Mouse (Mus musculus) kidney, adult 18-20 months (tissue): ENCODE measurements around the gene Cfap45.

ENCODE experiments used
- DNase-seq: peaks from one replicate; pipeline ENCODE4 v3.0.0; 2021

The Cfap45 gene

GRCm38 (mm10) chr1:172522524-172522923 lies 1.9 kb downstream of the Cfap45 start:
- DNase-seq, result no peak

- DNase-seq, result no peak
These were observed 3.1 kb downstream of the Cfap45 start for GRCm38 (mm10) chr1:172523699-172524101.

GRCm38 (mm10) chr1:172525027-172525764 lies 4.6 kb downstream of the Cfap45 start:
- DNase-seq, result no peak

GRCm38 (mm10) chr1:172525971-172526370 lies 5.4 kb downstream of the Cfap45 start:
- no peak for DNase-seq

GRCm38 (mm10) chr1:172526380-172527081 lies 5.9 kb downstream of the Cfap45 start:
- DNase-seq, result no peak

GRCm38 (mm10) chr1:172527431-172527830 lies 6.8 kb downstream of the Cfap45 start:
- DNase-seq, result no peak

- peak; percentile 93 for DNase-seq
These were observed 8.1 kb downstream of the Cfap45 start for GRCm38 (mm10) chr1:172528701-172529100.

GRCm38 (mm10) chr1:172530544-172531220 lies 10.1 kb downstream of the Cfap45 start:
- DNase-seq, result no peak

GRCm38 (mm10) chr1:172532551-172532950 lies 11.9 kb downstream of the Cfap45 start:
- DNase-seq, result no peak

- no peak for DNase-seq
These were observed 14.5 kb downstream of the Cfap45 start for GRCm38 (mm10) chr1:172535116-172535515.

GRCm38 (mm10) chr1:172539827-172540226 lies 19.2 kb downstream of the Cfap45 start:
- DNase-seq, result no peak

- no peak for DNase-seq
These were observed 19.8 kb downstream of the Cfap45 start for GRCm38 (mm10) chr1:172540283-172540820.

- DNase-seq, result no peak
These were observed 25.5 kb downstream of the Cfap45 start for GRCm38 (mm10) chr1:172546062-172546461.

- DNase-seq, result no peak
These were observed 27.9 kb downstream of the Cfap45 start for GRCm38 (mm10) chr1:172548501-172548900.

- DNase-seq, result no peak
These were observed 28.7 kb downstream of the Cfap45 start for GRCm38 (mm10) chr1:172549314-172549713.

GRCm38 (mm10) chr1:172549717-172550116 lies 29.1 kb downstream of the Cfap45 start:
- DNase-seq, result no peak

- DNase-seq, result peak; percentile 50
These were observed 29.9 kb downstream of the Cfap45 start for GRCm38 (mm10) chr1:172550551-172550951.

- no peak for DNase-seq
These were observed 30.4 kb downstream of the Cfap45 start for GRCm38 (mm10) chr1:172551009-172551408.

- DNase-seq, result no peak
These were observed 32.0 kb downstream of the Cfap45 start for GRCm38 (mm10) chr1:172552623-172553022.

- DNase-seq, result no peak
These were observed 35.0 kb downstream of the Cfap45 start, which contains the start of gene Vsig8 for GRCm38 (mm10) chr1:172555638-172556037. TSS of gene Vsig8 (plus strand) at chr1:172555938.

GRCm38 (mm10) chr1:172562641-172563464 lies 42.3 kb downstream of the Cfap45 start:
- peak; percentile 84 for DNase-seq

- DNase-seq, result no peak
These were observed 42.8 kb downstream of the Cfap45 start for GRCm38 (mm10) chr1:172563465-172563828.

GRCm38 (mm10) chr1:172566131-172566530 lies 45.5 kb downstream of the Cfap45 start:
- no peak for DNase-seq
